Mouse (Mus musculus) C2C12 (cell line): ENCODE measurements around the gene Arrdc2. TPM values are rescaled to one million over a fixed set of nuclear protein-coding genes. Genes with fewer than 3 reads are reported as not detected.

Source experiments
- H3K27me3 ChIP-seq: one replicate; pipeline ENCODE4 v1.6.1; 2011; ENCODE audit not compliant: control insufficient read depth, insufficient read depth, insufficient read length
- H3K36me3 ChIP-seq: one replicate; pipeline ENCODE4 v1.6.1; 2011; ENCODE audit not compliant: control insufficient read depth, insufficient read depth
- H3K4me3 ChIP-seq: one replicate; pipeline ENCODE4 v1.5.1; 2011; ENCODE audit warnings: mild to moderate bottlenecking, control low read depth; ENCODE audit not compliant: poor library complexity, insufficient read depth, severe bottlenecking
- H3K79me2 ChIP-seq: one replicate; pipeline ENCODE4 v1.6.1; 2011; ENCODE audit not compliant: control insufficient read depth, insufficient read depth
- H3K79me3 ChIP-seq: one replicate; pipeline ENCODE4 v1.6.1; 2011; ENCODE audit warnings: low read depth, control low read depth
- H3ac ChIP-seq: one replicate; pipeline ENCODE3; 2011; ENCODE audit warnings: low read depth; ENCODE audit not compliant: control insufficient read depth, insufficient read length
- CEBPB ChIP-seq: IDR thresholded peaks from one replicate; pipeline ENCODE4 v1.6.1; 2011; ENCODE audit warnings: low read depth, mild to moderate bottlenecking, control low read depth, moderate library complexity
- CTCF ChIP-seq: IDR thresholded peaks from one replicate; pipeline ENCODE4 v1.5.1; 2011; ENCODE audit not compliant: control insufficient read depth, insufficient read depth, insufficient read length
- FOSL1 ChIP-seq: IDR thresholded peaks from one replicate; pipeline ENCODE4 v1.8.0; 2011; ENCODE audit warnings: mild to moderate bottlenecking, low read length; ENCODE audit not compliant: poor library complexity, insufficient read depth, severe bottlenecking
- MAX ChIP-seq: IDR thresholded peaks from one replicate; pipeline ENCODE4 v1.6.1; 2011; ENCODE audit warnings: mild to moderate bottlenecking, control low read depth
- MYOD1 ChIP-seq: IDR thresholded peaks from one replicate; pipeline ENCODE4 v1.6.1; 2011; ENCODE audit warnings: low read depth; ENCODE audit not compliant: control insufficient read depth, insufficient read length
- MYOG ChIP-seq: IDR thresholded peaks from one replicate; pipeline ENCODE4 v1.6.1; 2011; ENCODE audit not compliant: control insufficient read depth, insufficient read length; ENCODE audit errors: extremely low read depth
- USF1 ChIP-seq: IDR thresholded peaks from one replicate; pipeline ENCODE4 v1.6.1; 2011; ENCODE audit warnings: low read depth, mild to moderate bottlenecking, control low read depth, moderate library complexity
- polyA plus RNA-seq: library from polyadenylated mRNA; unstranded; fragments of >200 nt; fragmentation: generic; extraction: Trizol; gene quantifications from one replicate; pipeline ENCODE4 v1.2.1, GENCODE M21; 2012; ENCODE audit warnings: missing spikeins

Gene Arrdc2
- polyA plus RNA-seq, 1 experiment: 4.4 TPM

- H3K79me3 ChIP-seq: no peaks in the 10 kb centered on the region
- H3K79me2 ChIP-seq: peaks cover 6% of the 10 kb centered on the region
- TF ChIP-seq MAX (no peak), FOSL1 (no peak), CTCF (no peak), MYOD1 (no peak), CEBPB (no peak), USF1 (no peak), MYOG (no peak)
- H3K27me3 ChIP-seq: no peaks in the 10 kb centered on the region
- H3K36me3 ChIP-seq: peaks cover 6% of the 10 kb centered on the region
- H3ac ChIP-seq: peak overlapping the region; percentile 29
- no peak overlapping the region for H3K4me3 ChIP-seq
These were observed 26.5 kb upstream of the Arrdc2 start for GRCm38 (mm10) chr8:70866001-70866520.

GRCm38 (mm10) chr8:70865350-70866000 is 26.0 kb upstream of the Arrdc2 start:
- TF ChIP-seq MAX (peak; percentile 32), USF1 (no peak), FOSL1 (no peak), CEBPB (no peak)
- no peaks in the 10 kb centered on the region for H3K79me3 ChIP-seq
- H3K36me3 ChIP-seq: peaks cover 6% of the 10 kb centered on the region
- no peaks in the 10 kb centered on the region for H3K27me3 ChIP-seq
- H3K4me3 ChIP-seq: peak overlapping the region; percentile 31
- H3ac ChIP-seq: peak overlapping the region; percentile 69
- no peaks in the 10 kb centered on the region for H3K79me2 ChIP-seq

- TF ChIP-seq MYOG: no peak
- H3K27me3 ChIP-seq: no peaks in the 10 kb centered on the region
- no peaks in the 10 kb centered on the region for H3K79me2 ChIP-seq
These were observed 25.2 kb upstream of the Arrdc2 start for GRCm38 (mm10) chr8:70864712-70865221.

GRCm38 (mm10) chr8:70863956-70864711 is 24.6 kb upstream of the Arrdc2 start:
- TF ChIP-seq MAX (no peak), MYOD1 (no peak), FOSL1 (no peak), USF1 (no peak), MYOG (no peak), CTCF (no peak), CEBPB (no peak)
- peak overlapping the region; percentile 26 for H3K4me3 ChIP-seq
- H3K27me3 ChIP-seq: no peaks in the 10 kb centered on the region

More at GRCm38 (mm10) chr8:70864712-70865221, 25.2 kb upstream of the Arrdc2 start:
- H3K79me3 ChIP-seq: no peaks in the 10 kb centered on the region
- peak overlapping the region; percentile 69 for H3ac ChIP-seq
- H3K36me3 ChIP-seq: peaks cover 6% of the 10 kb centered on the region
- peak overlapping the region; percentile 31 for H3K4me3 ChIP-seq

GRCm38 (mm10) chr8:70862824-70863641 is 23.5 kb upstream of the Arrdc2 start, which contains the start of gene Kcnn1:
Gene Kcnn1 (minus strand): TSS chr8:70863258.
- Histone ChIP-seq H3ac (peak within 1 kb of the TSS; percentile 66), H3K36me3 (peaks cover 6% of the 10 kb centered on the region), H3K79me2 (no peaks in the 10 kb centered on the region), H3K4me3 (peak within 1 kb of the TSS; percentile 26), H3K79me3 (no peaks in the 10 kb centered on the region), H3K27me3 (no peaks in the 10 kb centered on the region)
- no peak for TF ChIP-seq MYOD1
- TF ChIP-seq FOSL1: no peak
- TF ChIP-seq CEBPB: no peak
- TF ChIP-seq CTCF: no peak
- TF ChIP-seq MYOG: no peak
- TF ChIP-seq MAX: no peak
- no peak for TF ChIP-seq USF1

More at GRCm38 (mm10) chr8:70863956-70864711, 24.6 kb upstream of the Arrdc2 start:
- Histone ChIP-seq H3K79me3 (no peaks in the 10 kb centered on the region), H3K36me3 (peaks cover 6% of the 10 kb centered on the region), H3ac (peak overlapping the region; percentile 69), H3K79me2 (no peaks in the 10 kb centered on the region)

GRCm38 (mm10) chr8:70857516-70857915 is 18.0 kb upstream of the Arrdc2 start:
- no peaks in the 10 kb centered on the region for H3K27me3 ChIP-seq
- no peaks in the 10 kb centered on the region for H3K79me2 ChIP-seq
- H3K4me3 ChIP-seq: no peak overlapping the region
- H3K79me3 ChIP-seq: no peaks in the 10 kb centered on the region
- no peak overlapping the region for H3ac ChIP-seq
- peak; percentile 27 for TF ChIP-seq USF1
- TF ChIP-seq CTCF: no peak
- no peaks in the 10 kb centered on the region for H3K36me3 ChIP-seq
